Mouse (Mus musculus) stomach, postnatal 0 days (tissue): ENCODE measurements at regions not wholly inside any gene's neighbourhood (a gene's known extent, or its start where the extent isn't known, plus 50 kb on each side); places are given as distances from the start of the nearest gene placed in this dataset.

Experiments
- CTCF ChIP-seq: IDR thresholded peaks from 2 replicates; pipeline ENCODE4 v1.5.1; 2016; ENCODE audit warnings: antibody characterized with exemption, low read depth, mild to moderate bottlenecking, moderate library complexity
- EP300 ChIP-seq: optimal IDR thresholded peaks from 2 replicates; pipeline ENCODE3; 2016; ENCODE audit warnings: antibody characterized with exemption

DNA sequence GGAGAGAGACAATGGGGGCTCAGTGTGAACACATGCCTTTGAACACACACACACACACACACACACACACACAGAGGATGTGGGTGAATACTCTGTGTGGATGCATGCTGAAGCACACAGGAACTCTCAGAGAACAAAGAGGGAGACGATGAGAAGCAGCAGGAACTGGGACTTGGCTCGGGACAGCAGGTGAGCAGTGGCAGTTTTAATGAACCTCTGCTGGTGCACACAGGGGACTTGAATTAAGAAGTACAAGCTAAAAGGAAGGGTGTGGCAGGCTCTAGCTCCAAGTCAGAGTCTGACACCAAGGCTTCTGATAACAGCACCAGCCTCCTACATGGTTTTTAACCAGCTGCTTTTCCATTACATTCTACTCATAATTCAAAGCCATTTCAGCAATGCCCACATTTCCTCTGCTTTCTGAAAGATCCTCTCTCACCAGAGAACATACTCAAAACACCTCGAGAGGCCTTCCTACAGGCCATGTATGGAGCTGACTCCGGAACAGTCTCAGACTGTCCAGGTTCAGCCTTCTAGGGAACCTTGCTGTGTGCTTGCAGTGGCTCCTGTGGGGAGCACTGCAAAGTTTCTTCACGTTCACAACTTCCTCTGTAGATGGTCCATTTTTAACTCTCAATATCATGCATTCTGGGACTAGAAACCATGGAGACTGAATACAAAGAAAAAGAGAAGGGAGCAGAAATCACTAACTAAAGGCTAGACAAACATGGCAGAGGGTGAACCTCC is 206.9 kb upstream of the Smim15 start:
- TF ChIP-seq CTCF, result no peak
- TF ChIP-seq EP300, result no peak
